Mouse (Mus musculus) kidney, postnatal 0 days (tissue): ENCODE measurements at regions not wholly inside any gene's neighbourhood (a gene's known extent, or its start where the extent isn't known, plus 50 kb on each side); places are given as distances from the start of the nearest gene placed in this dataset.

ENCODE experiments used
- ATAC-seq: fragments of 200-750 bp; cut with Nextera tagmentation; replicated peaks from 2 replicates; pipeline ENCODE4 v1.8.0; 2017; ENCODE audit warnings: low read depth, moderate number of reproducible peaks, moderate TSS enrichment, moderate library complexity; ENCODE audit not compliant: low FRiP score
- DNase-seq: peaks from one replicate; pipeline ENCODE4 v3.0.0-alpha.2; 2016; ENCODE audit warnings: low spot score
- H3K27ac ChIP-seq: fragments of 300-500 bp; sonication (generic); 2 replicates; pipeline ENCODE4 v1.5.1; 2014; ENCODE audit warnings: mild to moderate bottlenecking
- H3K27me3 ChIP-seq: fragments of 300-500 bp; sonication (generic); 2 replicates; pipeline ENCODE4 v1.6.1; 2014; ENCODE audit warnings: low read length, mixed read lengths; ENCODE audit not compliant: insufficient read depth
- H3K36me3 ChIP-seq: fragments of 300-500 bp; sonication (generic); 2 replicates; pipeline ENCODE4 v1.6.1; 2014; ENCODE audit warnings: low read length, mixed read lengths; ENCODE audit not compliant: insufficient read depth
- H3K4me1 ChIP-seq: fragments of 300-500 bp; sonication (generic); replicated peaks from 2 replicates; pipeline ENCODE4 v1.6.1; 2014; ENCODE audit warnings: antibody characterized with exemption, low read length, mixed read lengths; ENCODE audit not compliant: insufficient read depth
- H3K4me2 ChIP-seq: fragments of 300-500 bp; sonication (generic); 2 replicates; pipeline ENCODE4 v1.6.1; 2014; ENCODE audit warnings: mild to moderate bottlenecking, low read length, moderate library complexity, mixed read lengths
- H3K4me3 ChIP-seq: fragments of 300-500 bp; sonication (generic); replicated peaks from 2 replicates; pipeline ENCODE4 v1.5.1; 2014; ENCODE audit warnings: low read depth, low read length
- H3K9ac ChIP-seq: fragments of 300-500 bp; sonication (generic); 2 replicates; pipeline ENCODE4 v1.6.1; 2014; ENCODE audit warnings: low read depth, low read length
- H3K9me3 ChIP-seq: fragments of 300-500 bp; sonication (generic); replicated peaks from 2 replicates; pipeline ENCODE4 v1.6.1; 2016; ENCODE audit warnings: low read length, inconsistent platforms, mixed read lengths
- CTCF ChIP-seq: IDR thresholded peaks from 2 replicates; pipeline ENCODE4 v1.5.1; 2016; ENCODE audit warnings: antibody characterized with exemption, low read depth, mild to moderate bottlenecking, moderate library complexity
- WGBS: fragments of 180-500 bp; shearing (Covaris S2); extraction: QIAGEN DNeasy Blood & Tissue Kit; methylation state at CpG from one replicate; pipeline ENCODE4 v1.1.7; 2014; 5-methylcytosine and 5-hydroxymethylcytosine counted together

DNA sequence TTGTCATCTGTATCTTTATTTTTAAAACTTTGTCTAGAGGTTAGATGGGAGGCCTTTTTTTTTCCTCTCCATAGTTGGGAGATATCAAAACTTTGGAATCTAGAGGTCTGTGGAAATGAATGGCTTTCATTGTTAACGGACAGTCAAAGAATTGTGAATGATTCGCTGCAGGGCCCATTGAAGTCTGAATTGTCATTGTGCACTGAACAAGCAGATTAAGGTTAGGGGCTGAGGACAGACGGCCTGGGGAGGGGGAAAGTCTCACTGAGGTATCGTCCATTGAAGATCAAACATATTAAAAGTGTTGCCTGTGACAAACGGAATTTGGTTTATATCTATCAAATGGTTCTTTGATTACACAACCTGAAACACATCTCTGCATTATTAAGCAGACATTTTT, 142.3 kb downstream of the Tmem26 start:
- H3K4me1 ChIP-seq = no peaks in the 10 kb centered on the region
- no peak for TF ChIP-seq CTCF
- H3K4me2 ChIP-seq = no peak overlapping the region
- H3K27me3 ChIP-seq = no peaks in the 10 kb centered on the region
- H3K36me3 ChIP-seq = no peaks in the 10 kb centered on the region
- H3K9ac ChIP-seq = no peak overlapping the region
- H3K4me3 ChIP-seq = no peak overlapping the region
- no peak for DNase-seq
- no peak overlapping the region for H3K27ac ChIP-seq
- no peaks in the 10 kb centered on the region for H3K9me3 ChIP-seq
- WGBS = 82% methylated on average over 5 of the region's 5 CpGs
- ATAC-seq = no peak

DNA sequence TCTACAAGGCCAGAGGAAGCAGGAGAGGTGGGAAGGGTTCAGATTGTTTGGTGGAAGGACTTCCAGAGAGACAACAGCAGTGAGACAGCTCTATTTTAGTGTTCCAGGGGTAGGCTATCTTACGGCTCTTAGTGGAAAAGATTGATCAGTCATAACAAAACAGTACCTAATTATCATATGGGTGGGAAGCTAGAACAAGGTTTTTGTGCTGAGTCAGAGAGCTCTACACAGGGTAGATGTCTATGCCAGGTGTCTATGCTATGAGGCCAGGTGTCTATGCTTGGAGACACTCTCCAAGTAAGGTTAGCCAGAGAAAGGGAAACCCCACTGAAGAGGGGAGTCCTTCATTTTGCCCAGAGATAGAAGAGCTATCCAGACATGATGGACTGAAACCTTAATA, 143.9 kb downstream of the Tmem26 start:
- WGBS = 96% methylated on average over 1 of the region's 1 CpGs
- Histone ChIP-seq H3K36me3 (no peaks in the 10 kb centered on the region), H3K27me3 (no peaks in the 10 kb centered on the region), H3K4me2 (no peak overlapping the region), H3K4me1 (no peaks in the 10 kb centered on the region), H3K4me3 (no peak overlapping the region), H3K9me3 (no peaks in the 10 kb centered on the region), H3K27ac (no peak overlapping the region), H3K9ac (no peak overlapping the region)
- no peak for DNase-seq
- no peak for ATAC-seq
- TF ChIP-seq CTCF = no peak

GRCm38 (mm10) chr10:68872102-68872501, 148.7 kb downstream of the Tmem26 start:
- 91% methylated on average over 4 of the region's 4 CpGs for WGBS
- Histone ChIP-seq H3K9ac (no peak overlapping the region), H3K27ac (no peak overlapping the region), H3K36me3 (no peaks in the 10 kb centered on the region), H3K27me3 (no peaks in the 10 kb centered on the region), H3K9me3 (no peaks in the 10 kb centered on the region), H3K4me3 (no peak overlapping the region), H3K4me1 (no peaks in the 10 kb centered on the region), H3K4me2 (no peak overlapping the region)
- ATAC-seq = no peak
- no peak for DNase-seq
- TF ChIP-seq CTCF = no peak

- Histone ChIP-seq H3K9ac (no peak overlapping the region), H3K4me2 (no peak overlapping the region), H3K27me3 (no peaks in the 10 kb centered on the region), H3K9me3 (no peaks in the 10 kb centered on the region), H3K36me3 (no peaks in the 10 kb centered on the region), H3K27ac (no peak overlapping the region), H3K4me1 (no peaks in the 10 kb centered on the region), H3K4me3 (no peak overlapping the region)
- DNase-seq = no peak
- TF ChIP-seq CTCF = no peak
- 79% methylated on average over 5 of the region's 5 CpGs for WGBS
- no peak for ATAC-seq
Measured at GRCm38 (mm10) chr10:68875641-68876040, 152.2 kb downstream of the Tmem26 start.

DNA sequence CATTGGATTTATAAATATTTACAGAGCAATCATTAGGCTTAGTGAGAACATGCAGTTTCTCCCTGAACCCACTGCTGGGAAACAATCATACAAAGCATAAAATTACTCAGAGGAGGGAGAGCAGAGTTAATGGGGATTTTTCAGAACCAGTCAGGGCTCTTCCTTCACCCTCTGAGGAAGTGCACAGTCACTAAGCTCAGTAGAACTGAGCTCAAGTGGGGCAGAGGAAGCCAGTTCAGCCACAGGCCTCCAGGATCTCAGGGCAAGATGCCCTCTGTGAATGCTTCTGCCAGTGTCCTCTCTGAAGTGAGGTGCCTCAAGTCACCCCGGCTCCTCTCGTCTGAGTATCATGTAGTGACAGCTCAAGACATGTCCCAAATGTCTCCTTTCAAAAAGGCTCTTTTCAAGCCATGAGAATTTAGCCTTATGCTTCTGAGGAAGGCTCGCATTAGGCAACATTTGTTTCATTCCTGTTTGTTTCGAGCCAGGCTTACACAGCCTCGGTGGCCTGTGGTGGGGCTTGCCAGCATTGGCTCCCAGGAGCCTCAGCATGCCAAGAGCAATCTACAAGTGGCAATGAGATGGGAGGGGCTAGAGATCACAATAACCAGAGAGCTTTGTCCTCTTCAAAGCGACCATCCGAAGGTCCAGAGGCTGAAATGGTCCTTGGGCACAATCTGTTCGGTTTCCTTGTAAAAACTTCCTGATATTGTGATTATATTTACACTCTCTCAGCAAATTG, 169.8 kb downstream of the Tmem26 start:
- Histone ChIP-seq H3K9ac (no peak overlapping the region), H3K4me1 (no peaks in the 10 kb centered on the region), H3K9me3 (no peaks in the 10 kb centered on the region), H3K27ac (no peak overlapping the region), H3K4me3 (no peak overlapping the region), H3K36me3 (no peaks in the 10 kb centered on the region), H3K27me3 (no peaks in the 10 kb centered on the region), H3K4me2 (no peak overlapping the region)
- TF ChIP-seq CTCF = no peak
- DNase-seq = no peak
- WGBS = 59% methylated on average over 8 of the region's 8 CpGs
- ATAC-seq = no peak

- DNase-seq = no peak
- H3K36me3 ChIP-seq = no peaks in the 10 kb centered on the region
- no peak overlapping the region for H3K4me3 ChIP-seq
- no peak overlapping the region for H3K27ac ChIP-seq
- no peaks in the 10 kb centered on the region for H3K27me3 ChIP-seq
- no peak for ATAC-seq
- TF ChIP-seq CTCF = no peak
- H3K4me1 ChIP-seq = no peaks in the 10 kb centered on the region
- no peak overlapping the region for H3K4me2 ChIP-seq
- 90% methylated on average over 6 of the region's 6 CpGs for WGBS
- no peaks in the 10 kb centered on the region for H3K9me3 ChIP-seq
- H3K9ac ChIP-seq = no peak overlapping the region
Measured at GRCm38 (mm10) chr10:68894121-68894520, 170.7 kb downstream of the Tmem26 start.

DNA sequence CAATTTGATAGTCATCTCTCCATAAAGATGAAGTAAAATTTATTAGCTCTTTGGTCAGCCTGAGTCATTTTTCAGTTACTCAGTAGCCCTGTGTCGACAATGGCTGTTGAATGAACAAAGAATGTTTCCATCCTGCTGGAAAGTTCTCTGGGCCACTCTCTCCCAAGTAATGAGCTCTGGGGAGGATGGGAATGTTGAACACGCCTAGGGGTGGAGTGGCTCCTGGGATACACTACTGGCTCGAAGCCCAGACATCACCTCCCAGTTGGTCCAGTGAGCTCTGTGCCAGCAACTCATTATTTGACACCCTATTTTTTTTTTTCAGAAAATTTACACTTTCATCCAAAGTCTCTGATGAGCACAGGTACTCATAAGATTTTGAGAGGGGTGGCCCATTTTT, 174.1 kb downstream of the Tmem26 start:
- no peak for ATAC-seq
- Histone ChIP-seq H3K27me3 (no peaks in the 10 kb centered on the region), H3K36me3 (no peaks in the 10 kb centered on the region), H3K4me1 (no peaks in the 10 kb centered on the region), H3K4me3 (no peak overlapping the region), H3K27ac (no peak overlapping the region), H3K4me2 (no peak overlapping the region), H3K9ac (no peak overlapping the region), H3K9me3 (no peaks in the 10 kb centered on the region)
- DNase-seq = no peak
- 49% methylated on average over 3 of the region's 3 CpGs for WGBS
- TF ChIP-seq CTCF = no peak
